In the genomic region with DNA sequence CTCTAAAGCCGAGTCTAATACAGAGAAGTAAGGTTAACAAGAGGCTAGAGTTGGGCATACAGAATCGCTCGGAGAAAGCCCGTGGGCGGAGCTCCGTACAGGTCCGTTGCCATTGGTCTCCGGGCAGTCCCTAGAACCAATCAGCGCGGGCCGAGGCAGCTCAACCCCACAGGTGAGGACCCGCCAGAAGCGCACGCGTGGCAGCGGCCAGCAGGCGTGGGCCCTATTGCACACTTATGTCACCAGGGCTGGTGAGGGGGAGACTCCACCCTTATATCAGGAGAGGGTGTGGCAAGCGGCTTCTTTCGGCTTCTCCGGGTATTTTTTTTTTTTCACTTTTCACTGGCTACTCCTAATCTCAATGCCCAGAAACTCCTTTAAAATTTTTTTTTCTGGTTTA, we compare ENCODE assay signal across 8 mouse cellular contexts. TPM values are rescaled to one million over a fixed set of nuclear protein-coding genes. Genes with fewer than 3 reads are reported as not detected.
A peak's percentile ranks its signal among the peaks of the same experiment; 100 is the strongest.
DNase-seq lines count a peak whose midpoint lies in the region; ATAC-seq and TF ChIP-seq lines count a peak whose summit lies in the region.

No protein-coding gene starts in this region.

- no peak for TF ChIP-seq POLR2A in kidney, adult 2 months (IDR thresholded peaks at IDR 0.05; ENCODE audit: low read depth, low read length)

- H3K4me3 ChIP-seq in embryonic facial prominence, embryonic 14.5 days (ENCODE audit: low read depth, low read length): peak overlapping the region; percentile 39
- H3K4me3 ChIP-seq in kidney, adult 2 months (ENCODE audit: insufficient read depth, low read depth, low read length): peak overlapping the region; percentile 33; the same call in 1 of the 2 replicates
- H3K4me3 ChIP-seq in liver, embryonic 12.5 days: peak overlapping the region; percentile 26
- peak overlapping the region; percentile 41 for H3K4me3 ChIP-seq in stomach, embryonic 15.5 days (replicated peaks)

- no peak overlapping the region for H3K27ac ChIP-seq in embryonic facial prominence, embryonic 14.5 days (replicated peaks; ENCODE audit: low read depth, low read length)
- no peak overlapping the region for H3K27ac ChIP-seq in kidney, adult 2 months (ENCODE audit: insufficient read depth, low read depth, low read length)
- H3K27ac ChIP-seq in liver, embryonic 12.5 days: no peak overlapping the region
- H3K27ac ChIP-seq in stomach, embryonic 15.5 days: 0 out of 2 replicates have a peak overlapping the region, but pooled peaks have one; percentile 18

- H3K9me3 ChIP-seq in embryonic facial prominence, embryonic 14.5 days (ENCODE audit: control insufficient read depth, low read length): no peaks in the 10 kb centered on the region
- H3K9me3 ChIP-seq in liver, embryonic 12.5 days (replicated peaks): no peaks in the 10 kb centered on the region
- H3K9me3 ChIP-seq in stomach, embryonic 15.5 days: no peaks in the 10 kb centered on the region

- peak overlapping the region; percentile 46; the same call in 1 of the 2 replicates for H3K9ac ChIP-seq in embryonic facial prominence, embryonic 14.5 days (ENCODE audit: low read depth, low read length)
- no peak overlapping the region for H3K9ac ChIP-seq in liver, embryonic 12.5 days
- H3K9ac ChIP-seq in stomach, embryonic 15.5 days: no peak overlapping the region

- TF ChIP-seq CTCF in kidney, adult 2 months (conservative IDR thresholded peaks at IDR 0.05; ENCODE audit: insufficient read depth, insufficient read length, low read depth, low read length): no peak

- H3K4me2 ChIP-seq in embryonic facial prominence, embryonic 14.5 days (ENCODE audit: low read depth, low read length): peak overlapping the region; percentile 78
- H3K4me2 ChIP-seq in liver, embryonic 12.5 days: peak overlapping the region; percentile 61
- peak overlapping the region; percentile 85 for H3K4me2 ChIP-seq in stomach, embryonic 15.5 days

- H3K36me3 ChIP-seq in embryonic facial prominence, embryonic 14.5 days (ENCODE audit: control insufficient read depth, insufficient read depth, low read length): no peaks in the 10 kb centered on the region
- H3K36me3 ChIP-seq in kidney, adult 2 months (ENCODE audit: control insufficient read depth, insufficient read depth, low read length): no peaks in the 10 kb centered on the region
- no peaks in the 10 kb centered on the region for H3K36me3 ChIP-seq in liver, embryonic 12.5 days
- no peaks in the 10 kb centered on the region for H3K36me3 ChIP-seq in stomach, embryonic 15.5 days

- H3K4me1 ChIP-seq in embryonic facial prominence, embryonic 14.5 days (ENCODE audit: control insufficient read depth, insufficient read depth, low read length): peaks cover 12% of the 10 kb centered on the region
- peaks cover 2% of the 10 kb centered on the region; the same call in 1 of the 2 replicates for H3K4me1 ChIP-seq in kidney, adult 2 months (ENCODE audit: control insufficient read depth, insufficient read depth, low read length)
- H3K4me1 ChIP-seq in liver, embryonic 12.5 days: peaks cover 41% of the 10 kb centered on the region
- H3K4me1 ChIP-seq in stomach, embryonic 15.5 days: peaks cover 25% of the 10 kb centered on the region

- DNase-seq in spleen, adult 18-20 months: peak; percentile 65 to 68
- no peak for DNase-seq in spleen, adult 12 weeks (ENCODE audit: low spot score)
- peak; percentile 91 for DNase-seq in embryonic facial prominence, embryonic 14.5 days (ENCODE audit: low spot score)
- DNase-seq in heart, adult 9 months (ENCODE audit: low spot score in 2 of 2): peak; percentile 68
- DNase-seq in kidney, adult 2 months: peak; percentile 90

- peak; percentile 92 for ATAC-seq in embryonic facial prominence, embryonic 14.5 days (ENCODE audit: low read depth)
- ATAC-seq in liver, embryonic 12.5 days: peak; percentile 81
- 0 out of 2 replicates have a peak, but pooled peaks have one; percentile 33 for ATAC-seq in monocyte, adult 5-6 weeks (replicated peaks; ENCODE audit: insufficient number of reproducible peaks, low FRiP score, low TSS enrichment, poor library complexity, severe bottlenecking)
- ATAC-seq in stomach, embryonic 15.5 days (ENCODE audit: insufficient read depth, low FRiP score, low read depth): peak; percentile 88

- WGBS in embryonic facial prominence, embryonic 14.5 days: under 1% methylated on average over 19 of the region's 20 CpGs
- WGBS in kidney, adult 2 months: 1% methylated on average over 20 of the region's 20 CpGs
- 5% methylated on average over 20 of the region's 20 CpGs for WGBS in liver, embryonic 12.5 days (ENCODE audit: insufficient replicate concordance)
- 4% methylated on average over 20 of the region's 20 CpGs for WGBS in stomach, embryonic 15.5 days

- peaks cover 12% of the 10 kb centered on the region for H3K27me3 ChIP-seq in embryonic facial prominence, embryonic 14.5 days (replicated peaks; ENCODE audit: control insufficient read depth, insufficient read depth, low read length)
- H3K27me3 ChIP-seq in kidney, adult 2 months (replicated peaks; ENCODE audit: control insufficient read depth, insufficient read depth, low read length): no peaks in the 10 kb centered on the region
- H3K27me3 ChIP-seq in liver, embryonic 12.5 days (replicated peaks): peaks cover 43% of the 10 kb centered on the region
- H3K27me3 ChIP-seq in stomach, embryonic 15.5 days (replicated peaks): peaks cover 8% of the 10 kb centered on the region; the same call in 1 of the 2 replicates

RNA-seq across cellular contexts. Expression of gene Hs3st3b1, which starts 7.7 kb away (rescaled TPM):
- polyA plus RNA-seq in embryonic facial prominence, embryonic 14.5 days (2014; fragmentation: Nextera tagmentation; extraction: Ambion mirVana): 10.9 and 12.1 TPM in 2 replicates
- 6.7 and 7.2 TPM in 2 replicates for polyA plus RNA-seq in kidney, adult 2 months (2012; rRNA removed)
- 23.7 and 25.0 TPM in 2 replicates for polyA plus RNA-seq in liver, embryonic 12.5 days (2016; fragmentation: Nextera tagmentation; extraction: Ambion mirVana)
- total RNA-seq in monocyte, adult 5-6 weeks (2017): 16.4 to 32.5 TPM (median 17.9 TPM) in 3 replicates
- 7.9 and 9.9 TPM in 2 replicates for polyA plus RNA-seq in stomach, embryonic 15.5 days (2015; fragmentation: Nextera tagmentation; extraction: Ambion mirVana)

Comparison
In these comparisons a context has a peak if more than half of its experiments do, and no peak if none do; other contexts are left out.
1. ATAC-seq: peak in every context shown above with its lines; median percentile 92 in embryonic facial prominence, embryonic 14.5 days; 88 in stomach, embryonic 15.5 days; 81 in liver, embryonic 12.5 days; 33 in monocyte, adult 5-6 weeks.